Mouse (Mus musculus): ENCODE measurements around the gene Rom1. TPM values are rescaled to one million over a fixed set of nuclear protein-coding genes. Genes with fewer than 3 reads are reported as not detected.

The Rom1 gene
- total and polyA plus RNA-seq, 2 experiments: 1.7 to 5.0 TPM

DNA sequence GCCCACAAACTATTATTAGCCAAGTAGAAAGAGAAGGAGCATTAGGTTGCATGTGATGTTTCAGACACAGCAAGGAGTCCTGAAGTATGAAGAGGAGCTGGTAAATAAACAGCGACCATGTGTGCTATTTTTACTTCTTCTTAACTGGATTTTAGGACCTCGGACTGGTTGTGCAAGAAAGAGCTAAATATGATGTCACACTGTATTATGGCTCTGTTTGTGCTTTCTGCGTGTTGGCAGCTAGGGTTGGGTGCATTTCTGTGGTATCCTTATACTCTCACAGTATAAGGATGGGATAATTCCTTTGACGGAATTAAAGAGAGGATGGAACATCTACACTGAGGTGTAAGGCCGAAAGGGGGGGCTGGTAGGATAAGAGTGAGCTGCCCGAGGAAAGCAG lies 16.1 kb upstream of the Rom1 start:
- WGBS: 46% methylated on average over 6 of the region's 6 CpGs
- Histone ChIP-seq H3K27ac (replicated peaks; ENCODE audit: insufficient read depth, low read depth, low read length) (no peak overlapping the region), H3K36me3 (ENCODE audit: control insufficient read depth, insufficient read depth, low read length) (peaks cover 37% of the 10 kb centered on the region)

DNA sequence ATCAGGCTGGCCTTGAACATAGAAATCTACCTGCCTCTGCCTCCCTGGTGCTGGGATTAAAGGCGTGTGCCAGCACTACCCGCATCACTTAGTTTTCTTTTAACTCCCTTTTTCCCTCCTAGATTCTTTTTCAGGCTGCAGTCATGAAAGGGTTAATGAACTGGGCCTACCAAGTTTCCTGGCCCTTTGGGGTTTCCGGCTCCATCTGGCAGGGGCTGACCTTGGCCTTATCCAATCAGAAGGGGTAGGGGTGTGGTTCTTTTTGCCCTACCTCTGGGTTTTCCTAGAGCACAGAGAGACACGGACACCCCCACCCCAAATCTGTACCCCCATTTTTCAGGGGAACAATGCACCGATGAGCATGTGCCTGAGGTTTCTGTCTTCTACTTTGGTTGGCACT lies 15.6 kb upstream of the Rom1 start:
- H3K36me3 ChIP-seq (ENCODE audit: control insufficient read depth, insufficient read depth, low read length): peaks cover 36% of the 10 kb centered on the region
- WGBS: 37% methylated on average over 5 of the region's 5 CpGs
- peaks cover 14% of the 10 kb centered on the region for H3K4me1 ChIP-seq (ENCODE audit: control insufficient read depth, insufficient read depth, low read length)
- no peak for TF ChIP-seq CTCF (IDR thresholded peaks at IDR 0.05; ENCODE audit: low read depth, low read length)
- no peak for TF ChIP-seq POLR2A (IDR thresholded peaks at IDR 0.05; ENCODE audit: extremely low read depth, insufficient read depth, low read length)
- no peak overlapping the region for H3K4me3 ChIP-seq (ENCODE audit: insufficient read depth, low read depth, low read length)
- no peaks in the 10 kb centered on the region for H3K27me3 ChIP-seq (ENCODE audit: control insufficient read depth, insufficient read depth, low read length)
- no peak overlapping the region for H3K9ac ChIP-seq (ENCODE audit: low read depth, low read length)
- peak; percentile 42 for DNase-seq (ENCODE audit: extremely low read depth, low read depth, low spot score)
- no peak overlapping the region for H3K27ac ChIP-seq (replicated peaks; ENCODE audit: insufficient read depth, low read depth, low read length)
- H3K79me2 ChIP-seq (ENCODE audit: control insufficient read depth, insufficient read depth, low read length): peaks cover 4% of the 10 kb centered on the region; the same call in 1 of the 2 replicates

More for the DNA sequence above, 16.1 kb upstream of the Rom1 start:
- peaks cover 4% of the 10 kb centered on the region; the same call in 1 of the 2 replicates for H3K79me2 ChIP-seq (ENCODE audit: control insufficient read depth, insufficient read depth, low read length)
- peaks cover 14% of the 10 kb centered on the region for H3K4me1 ChIP-seq (ENCODE audit: control insufficient read depth, insufficient read depth, low read length)
- no peaks in the 10 kb centered on the region for H3K27me3 ChIP-seq (ENCODE audit: control insufficient read depth, insufficient read depth, low read length)
- TF ChIP-seq CTCF (IDR thresholded peaks at IDR 0.05; ENCODE audit: low read depth, low read length) (no peak), POLR2A (IDR thresholded peaks at IDR 0.05; ENCODE audit: extremely low read depth, insufficient read depth, low read length) (no peak)
- DNase-seq (ENCODE audit: extremely low read depth, low read depth, low spot score): peak; percentile 39
- no peak overlapping the region for H3K4me3 ChIP-seq (ENCODE audit: insufficient read depth, low read depth, low read length)
- H3K9ac ChIP-seq (ENCODE audit: low read depth, low read length): no peak overlapping the region

DNA sequence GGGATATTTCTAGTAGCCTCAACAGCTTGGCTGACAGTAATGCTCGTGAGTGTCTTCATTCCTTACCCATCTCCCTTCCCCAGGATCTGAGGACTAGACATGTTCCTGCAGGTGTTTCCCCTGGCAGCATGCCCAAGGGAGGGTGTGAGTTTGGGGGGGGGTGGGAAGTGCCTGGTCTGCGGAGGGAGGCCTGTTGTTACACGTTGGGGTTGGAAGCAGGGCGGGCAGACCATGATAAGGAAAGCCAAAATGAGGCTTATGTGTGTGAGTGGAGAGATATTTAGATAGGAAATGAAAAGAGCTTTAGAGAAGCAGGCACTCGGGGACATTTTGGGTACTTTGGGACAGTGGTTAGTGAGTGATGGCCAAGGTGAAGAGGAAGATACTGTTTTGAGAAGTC lies 14.9 kb upstream of the Rom1 start:
- no peak overlapping the region for H3K27ac ChIP-seq (replicated peaks; ENCODE audit: insufficient read depth, low read depth, low read length)

DNA sequence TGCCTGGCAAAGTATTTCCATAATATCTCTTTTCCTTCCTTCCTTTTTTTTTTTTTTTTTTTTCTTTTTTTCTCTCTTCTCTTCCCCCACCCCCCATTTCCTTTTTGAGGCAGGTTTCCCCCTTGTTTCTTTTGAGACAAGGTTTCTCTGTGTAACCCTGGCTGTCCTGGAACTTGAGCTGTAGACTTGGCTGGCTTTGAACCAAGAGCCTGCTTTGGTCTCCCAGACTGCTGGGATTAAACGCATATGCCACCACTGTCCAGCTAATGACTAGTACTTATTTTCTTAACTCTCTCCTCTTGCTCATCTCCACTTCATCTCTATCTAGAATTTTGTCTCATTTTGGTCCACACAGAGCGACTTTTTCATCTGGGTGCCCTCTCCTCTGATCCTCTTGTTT lies 13.9 kb upstream of the Rom1 start:
- Histone ChIP-seq H3K27me3 (ENCODE audit: control insufficient read depth, insufficient read depth, low read length) (no peaks in the 10 kb centered on the region), H3K9ac (ENCODE audit: low read depth, low read length) (peak overlapping the region; percentile 89; the same call in 1 of the 2 replicates), H3K4me3 (ENCODE audit: insufficient read depth, low read depth, low read length) (peak overlapping the region; percentile 30; the same call in 1 of the 2 replicates), H3K79me2 (ENCODE audit: control insufficient read depth, insufficient read depth, low read length) (peaks cover 4% of the 10 kb centered on the region; the same call in 1 of the 2 replicates), H3K36me3 (ENCODE audit: control insufficient read depth, insufficient read depth, low read length) (peaks cover 26% of the 10 kb centered on the region), H3K27ac (replicated peaks; ENCODE audit: insufficient read depth, low read depth, low read length) (no peak overlapping the region), H3K4me1 (ENCODE audit: control insufficient read depth, insufficient read depth, low read length) (peaks cover 14% of the 10 kb centered on the region)
- DNase-seq (ENCODE audit: extremely low read depth, low read depth, low spot score): no peak
- TF ChIP-seq POLR2A (IDR thresholded peaks at IDR 0.05; ENCODE audit: extremely low read depth, insufficient read depth, low read length): no peak
- no peak for TF ChIP-seq CTCF (IDR thresholded peaks at IDR 0.05; ENCODE audit: low read depth, low read length)
- 45% methylated on average over 2 of the region's 2 CpGs for WGBS

More for the DNA sequence above, 14.9 kb upstream of the Rom1 start:
- Histone ChIP-seq H3K9ac (ENCODE audit: low read depth, low read length) (no peak overlapping the region), H3K79me2 (ENCODE audit: control insufficient read depth, insufficient read depth, low read length) (peaks cover 4% of the 10 kb centered on the region; the same call in 1 of the 2 replicates), H3K4me1 (ENCODE audit: control insufficient read depth, insufficient read depth, low read length) (peaks cover 14% of the 10 kb centered on the region), H3K27me3 (ENCODE audit: control insufficient read depth, insufficient read depth, low read length) (no peaks in the 10 kb centered on the region), H3K4me3 (ENCODE audit: insufficient read depth, low read depth, low read length) (no peak overlapping the region), H3K36me3 (ENCODE audit: control insufficient read depth, insufficient read depth, low read length) (peaks cover 34% of the 10 kb centered on the region)
- whole genome bisulfite sequencing: 63% methylated on average over 5 of the region's 5 CpGs
- no peak for DNase-seq (ENCODE audit: extremely low read depth, low read depth, low spot score)
- TF ChIP-seq CTCF (IDR thresholded peaks at IDR 0.05; ENCODE audit: low read depth, low read length): no peak

DNA sequence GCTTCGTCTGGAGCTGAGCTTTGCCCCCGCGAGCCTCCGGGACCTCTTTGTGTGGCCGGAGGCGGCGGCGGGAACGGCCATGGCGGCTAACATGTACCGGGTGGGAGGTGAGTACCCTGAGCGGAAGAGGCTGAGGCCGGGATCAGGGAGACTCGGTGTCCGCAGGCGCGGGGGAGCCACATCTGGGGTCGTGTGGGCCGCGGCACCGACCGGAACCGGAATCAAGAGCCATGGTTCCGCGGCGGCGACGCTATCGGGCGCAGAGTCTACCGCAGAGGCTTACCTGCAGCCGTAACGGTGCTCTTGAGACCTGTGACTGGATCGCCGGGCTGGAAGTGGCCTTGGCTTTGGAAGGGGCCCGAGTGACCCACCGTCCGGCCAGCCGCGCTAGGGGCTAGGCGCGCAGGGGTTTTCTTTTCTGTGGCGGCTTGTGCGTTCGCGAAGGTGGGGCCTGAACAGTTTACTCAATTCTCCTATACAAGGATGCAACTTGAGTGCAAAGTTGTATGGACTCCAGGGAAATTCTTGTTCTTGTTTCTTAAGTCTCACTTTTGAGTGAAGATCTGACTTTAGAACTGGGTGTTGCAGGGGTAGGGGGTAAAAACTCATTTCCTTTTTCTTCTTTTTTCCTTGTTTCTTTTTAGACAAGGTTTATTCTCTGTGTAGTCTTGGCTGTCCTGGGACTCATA lies 13.3 kb upstream of the Rom1 start:
- H3K9ac ChIP-seq (ENCODE audit: low read depth, low read length): peak overlapping the region; percentile 89
- peaks cover 4% of the 10 kb centered on the region; the same call in 1 of the 2 replicates for H3K79me2 ChIP-seq (ENCODE audit: control insufficient read depth, insufficient read depth, low read length)
- peak; percentile 35 for DNase-seq (ENCODE audit: extremely low read depth, low read depth, low spot score)
- peak overlapping the region; percentile 78 for H3K4me3 ChIP-seq (ENCODE audit: insufficient read depth, low read depth, low read length)
- TF ChIP-seq POLR2A (IDR thresholded peaks at IDR 0.05; ENCODE audit: extremely low read depth, insufficient read depth, low read length) (no peak), CTCF (IDR thresholded peaks at IDR 0.05; ENCODE audit: low read depth, low read length) (no peak)
- under 1% methylated on average over 46 of the region's 46 CpGs for WGBS
- peaks cover 14% of the 10 kb centered on the region for H3K4me1 ChIP-seq (ENCODE audit: control insufficient read depth, insufficient read depth, low read length)
- peak overlapping the region; percentile 91 for H3K27ac ChIP-seq (replicated peaks; ENCODE audit: insufficient read depth, low read depth, low read length)
- H3K27me3 ChIP-seq (ENCODE audit: control insufficient read depth, insufficient read depth, low read length): no peaks in the 10 kb centered on the region
- peaks cover 20% of the 10 kb centered on the region for H3K36me3 ChIP-seq (ENCODE audit: control insufficient read depth, insufficient read depth, low read length)
